Mouse (Mus musculus) myocyte (in vitro differentiated cells): ENCODE measurements around the gene Prokr1.

Experiments used
- E2F4 ChIP-seq: IDR thresholded peaks from one replicate; pipeline ENCODE4 v1.6.1; 2011; ENCODE audit warnings: mild to moderate bottlenecking, control low read depth, moderate library complexity; ENCODE audit not compliant: insufficient read depth
- MYOD1 ChIP-seq, 3 experiments: IDR thresholded peaks; one replicate each; pipeline ENCODE4 v1.6.1; 2011; ENCODE audit warnings: control low read depth in 2 of 3, low read depth in 2 of 3, mild to moderate bottlenecking in 2 of 3, moderate library complexity in 1 of 3; ENCODE audit not compliant: insufficient read length in 2 of 3, control insufficient read depth in 1 of 3
- MYOG ChIP-seq, 3 experiments: IDR thresholded peaks; one replicate each; pipeline ENCODE4 v1.6.1; 2011; ENCODE audit warnings: control low read depth in 2 of 3, low read depth in 2 of 3, mild to moderate bottlenecking in 2 of 3; ENCODE audit not compliant: insufficient read length in 2 of 3, control insufficient read depth in 1 of 3, insufficient read depth in 1 of 3
- POLR2A ChIP-seq: IDR thresholded peaks from one replicate; pipeline ENCODE4 v1.6.1; 2011; ENCODE audit warnings: low read depth, mild to moderate bottlenecking, control low read depth, moderate library complexity; ENCODE audit not compliant: insufficient read length
- POLR2AphosphoS2 ChIP-seq: IDR thresholded peaks from one replicate; pipeline ENCODE4 v1.6.1; 2011; ENCODE audit warnings: low read depth, control low read depth; ENCODE audit not compliant: insufficient read length
- TCF3 ChIP-seq: IDR thresholded peaks from one replicate; pipeline ENCODE4 v1.6.1; 2011; ENCODE audit warnings: low read depth, control low read depth; ENCODE audit not compliant: insufficient read length
- USF1 ChIP-seq: IDR thresholded peaks from one replicate; pipeline ENCODE4 v1.6.1; 2011; ENCODE audit warnings: low read depth, mild to moderate bottlenecking, control low read depth, moderate library complexity

DNA sequence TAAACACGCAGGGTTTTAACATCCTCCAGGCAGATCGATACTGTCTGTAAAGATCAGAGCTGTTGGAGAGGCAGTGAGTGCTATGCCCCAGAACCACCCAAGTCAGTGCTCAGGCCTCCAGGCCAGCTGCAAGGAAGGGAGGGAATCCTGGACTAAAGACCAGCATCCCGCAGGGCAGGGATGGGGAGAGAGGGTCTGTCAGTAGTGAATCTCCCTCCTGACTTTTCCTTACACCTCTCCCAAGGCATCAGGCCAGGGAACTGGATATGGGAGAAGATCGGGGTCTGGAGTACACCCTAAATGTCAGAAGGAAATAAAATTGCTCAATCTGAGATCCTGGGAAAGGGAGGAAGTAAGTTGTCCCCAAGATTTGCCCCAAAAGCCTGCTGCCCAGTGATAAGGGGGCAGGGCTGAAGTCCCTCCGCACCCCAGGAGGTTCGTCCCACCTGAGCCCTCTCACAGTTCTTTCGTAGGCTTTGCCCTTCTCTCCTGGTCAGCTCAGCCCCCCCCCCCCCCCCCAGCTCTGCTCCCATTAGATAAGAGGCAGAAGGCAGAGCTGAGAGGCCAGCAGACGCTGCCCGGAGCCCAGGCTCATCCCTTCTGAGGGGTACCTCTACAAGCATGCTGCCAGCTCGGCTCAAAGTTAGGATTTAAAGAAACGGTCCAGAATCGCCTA, 687 bp downstream of the Prokr1 start:
- TF ChIP-seq POLR2AphosphoS2, result no peak
- no peak for TF ChIP-seq MYOG (IDR thresholded peaks at IDR 0.05; ENCODE audit: control insufficient read depth in 1 of 3, insufficient read depth in 1 of 3, insufficient read length in 2 of 3, low read depth in 2 of 3)
- TF ChIP-seq POLR2A, result no peak
- no peak for TF ChIP-seq TCF3
- TF ChIP-seq E2F4, result no peak
- no peak for TF ChIP-seq USF1
- no peak for TF ChIP-seq MYOD1 (IDR thresholded peaks at IDR 0.05; ENCODE audit: control insufficient read depth in 1 of 3, insufficient read length in 2 of 3, low read depth in 2 of 3)
